ENCODE assay signal across 8 mouse cellular contexts in the genomic region with DNA sequence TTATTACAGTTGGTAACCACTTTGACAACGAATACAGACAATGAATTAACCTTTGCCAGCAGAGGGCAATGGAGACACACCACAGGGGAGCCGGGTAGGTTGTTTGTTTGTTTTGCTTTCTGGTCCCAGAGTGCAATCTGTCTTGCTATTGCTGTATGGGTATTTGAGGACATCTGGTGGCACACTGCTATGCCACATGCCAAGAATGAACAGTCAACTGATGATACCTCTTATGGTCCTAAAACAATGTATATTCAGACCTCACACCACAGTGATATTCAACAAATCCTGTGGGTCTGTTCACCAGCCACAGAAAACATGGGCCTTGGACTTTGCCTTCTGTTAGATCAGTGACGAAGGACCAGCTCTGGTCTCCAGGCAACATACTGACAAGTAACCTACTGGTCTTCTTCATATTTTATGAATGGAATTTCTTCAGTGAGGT. TPM values are rescaled to one million over a fixed set of nuclear protein-coding genes. Genes with fewer than 3 reads are reported as not detected.
DNase-seq lines count a peak whose midpoint lies in the region; ATAC-seq and TF ChIP-seq lines count a peak whose summit lies in the region.

No protein-coding gene starts in this region.

- H3K4me2 ChIP-seq in kidney, embryonic 16.5 days (replicated peaks; ENCODE audit: low read depth, low read length): no peak overlapping the region
- H3K4me2 ChIP-seq in hindbrain, embryonic 14.5 days (replicated peaks): no peak overlapping the region

- in situ Hi-C loops in ES-E14 (cut with MboI; ENCODE audit: low sequenced_read_pairs in 2 of 2, unreplicated experiment in 2 of 2): no loop called here

- peaks cover 2% of the 10 kb centered on the region; the same call in 1 of the 2 replicates for H3K36me3 ChIP-seq in kidney, embryonic 16.5 days (ENCODE audit: insufficient read depth, low read length)
- H3K36me3 ChIP-seq in ES-E14 (ENCODE audit: control insufficient read depth, insufficient read depth, low read length, poor library complexity, severe bottlenecking): no peaks in the 10 kb centered on the region
- H3K36me3 ChIP-seq in hindbrain, embryonic 14.5 days (replicated peaks; ENCODE audit: control insufficient read depth, insufficient read depth): no peaks in the 10 kb centered on the region

- H3K27ac ChIP-seq in kidney, embryonic 16.5 days (ENCODE audit: low read length): no peak overlapping the region
- H3K27ac ChIP-seq in ES-E14 (ENCODE audit: insufficient read depth, low read depth, low read length, poor library complexity, severe bottlenecking): no peak overlapping the region
- no peak overlapping the region for H3K27ac ChIP-seq in hindbrain, embryonic 14.5 days

- no peak for ATAC-seq in kidney, embryonic 16.5 days (ENCODE audit: low FRiP score, low TSS enrichment)
- ATAC-seq in hindbrain, embryonic 14.5 days (ENCODE audit: low FRiP score): no peak

- H3K4me3 ChIP-seq in kidney, embryonic 16.5 days (ENCODE audit: low read length): no peak overlapping the region
- no peak overlapping the region for H3K4me3 ChIP-seq in ES-E14 (ENCODE audit: insufficient read depth in 1 of 2, low read depth in 1 of 2, low read length in 2 of 2, poor library complexity in 1 of 2, severe bottlenecking in 1 of 2)
- no peak overlapping the region for H3K4me3 ChIP-seq in hindbrain, embryonic 14.5 days (replicated peaks; ENCODE audit: low read length)

- H3K4me1 ChIP-seq in kidney, embryonic 16.5 days (ENCODE audit: insufficient read depth, low read length): no peaks in the 10 kb centered on the region
- H3K4me1 ChIP-seq in ES-E14 (ENCODE audit: control insufficient read depth in 2 of 2, insufficient read depth in 2 of 2, low read length in 2 of 2, poor library complexity in 1 of 2): no peaks in the 10 kb centered on the region
- H3K4me1 ChIP-seq in hindbrain, embryonic 14.5 days (replicated peaks; ENCODE audit: control insufficient read depth, insufficient read depth, low read length): no peaks in the 10 kb centered on the region

- H3K27me3 ChIP-seq in kidney, embryonic 16.5 days (ENCODE audit: insufficient read depth, low read length): no peaks in the 10 kb centered on the region
- no peaks in the 10 kb centered on the region for H3K27me3 ChIP-seq in hindbrain, embryonic 14.5 days (ENCODE audit: control insufficient read depth, insufficient read depth, low read length)

- H3K9ac ChIP-seq in kidney, embryonic 16.5 days (replicated peaks; ENCODE audit: low read length): no peak overlapping the region
- no peak overlapping the region for H3K9ac ChIP-seq in ES-E14 (ENCODE audit: insufficient read depth, low read depth, low read length, poor library complexity, severe bottlenecking)
- H3K9ac ChIP-seq in hindbrain, embryonic 14.5 days: no peak overlapping the region

- DNase-seq in kidney, adult 11 months: peak; percentile 58
- peak; percentile 11 for DNase-seq in ES-E14 (ENCODE audit: low read depth, low spot score)
- DNase-seq in cerebellum, adult 11-12 months: peak; percentile 41
- peak; percentile 34 to 48 for DNase-seq in kidney, adult 8-10 months
- peak; percentile 59 for DNase-seq in retina, postnatal 1 day
- no peak for DNase-seq in frontal cortex, adult 2 months (ENCODE audit: extremely low spot score in 1 of 2, low spot score in 1 of 2)
- no peak for DNase-seq in hindbrain, embryonic 14.5 days (ENCODE audit: low spot score)

- H3K9me3 ChIP-seq in kidney, embryonic 16.5 days (ENCODE audit: low read length): no peaks in the 10 kb centered on the region
- no peaks in the 10 kb centered on the region for H3K9me3 ChIP-seq in ES-E14 (ENCODE audit: control insufficient read depth, insufficient read depth, low read depth, low read length)
- no peaks in the 10 kb centered on the region for H3K9me3 ChIP-seq in hindbrain, embryonic 14.5 days (ENCODE audit: control insufficient read depth, low read length)

- 49% methylated on average over 3 of the region's 3 CpGs for WGBS in kidney, embryonic 16.5 days
- 53% methylated on average over 3 of the region's 3 CpGs for WGBS in hindbrain, embryonic 14.5 days

TF ChIP-seq in ES-E14, 5 proteins besides CTCF, POLR2A, EP300 and RAD21:
- no peak for TF ChIP-seq CHD2 (IDR thresholded peaks at IDR 0.05; ENCODE audit: low read depth, low read length)
- TF ChIP-seq ZC3H11A (IDR thresholded peaks at IDR 0.05; ENCODE audit: borderline replicate concordance, low read depth, low read length): peak; percentile 54; the same call in 1 of the 2 replicates
- TF ChIP-seq HCFC1 (IDR thresholded peaks at IDR 0.05; ENCODE audit: borderline replicate concordance, insufficient read depth, low read length): no peak

RNA-seq across cellular contexts. Expression of a gene that starts 43.5 kb away (rescaled TPM):
- polyA plus RNA-seq in kidney, embryonic 16.5 days (2015; fragmentation: Nextera tagmentation; extraction: Ambion mirVana): 5.9 and 9.1 TPM in 2 replicates
- 10.4 and 11.5 TPM in 2 replicates for total RNA-seq in ES-E14 (2012; rRNA removed)
- 23.1 and 24.1 TPM in 2 replicates for polyA plus RNA-seq in frontal cortex, adult 2 months (2012; rRNA removed)
- polyA plus RNA-seq in hindbrain, embryonic 14.5 days (2014; fragmentation: Nextera tagmentation; extraction: Ambion mirVana): 18.4 and 21.1 TPM in 2 replicates

Comparison
In these comparisons a context has a peak if more than half of its experiments do, and no peak if none do; other contexts are left out.
1. DNase-seq: peak in kidney, adult 11 months (single experiment), ES-E14 (single experiment), cerebellum, adult 11-12 months (single experiment), kidney, adult 8-10 months (2 of 2) and retina, postnatal 1 day (single experiment); none in frontal cortex, adult 2 months (0 of 2) and hindbrain, embryonic 14.5 days (single experiment).